14 mouse cellular contexts compared by ENCODE assay signal in genomic region chr11:119933819-119934583, GRCm38 (mm10). TPM values are rescaled to one million over a fixed set of nuclear protein-coding genes. Genes with fewer than 3 reads are reported as not detected.
DNase-seq lines count a peak whose midpoint lies in the region; ATAC-seq and TF ChIP-seq lines count a peak whose summit lies in the region.
"Had no signal": no experiment of that assay in that cellular context is flagged by ENCODE, and none has a peak within 500 bp of the region (broad histone marks: within the 10 kb centered on the region; RNA-seq: fewer than 3 reads in every experiment).

No protein-coding gene starts in this region.

- TF ChIP-seq POLR2A in small intestine, adult 2 months (IDR thresholded peaks at IDR 0.05; ENCODE audit: low read depth, low read length): no peak

- H3K79me3 ChIP-seq in C2C12 (ENCODE audit: low read depth): no peaks in the 10 kb centered on the region

- H3K36me3 ChIP-seq in heart, embryonic 15.5 days: no peaks in the 10 kb centered on the region
- peaks cover 5% of the 10 kb centered on the region for H3K36me3 ChIP-seq in C2C12 (ENCODE audit: control insufficient read depth, insufficient read depth)
- H3K36me3 ChIP-seq in small intestine, adult 2 months (ENCODE audit: control insufficient read depth, insufficient read depth, low read length): no peaks in the 10 kb centered on the region
- H3K36me3 ChIP-seq: heart, embryonic 13.5 days; intestine, embryonic 15.5 days; liver, embryonic 15.5 days had no signal

- no peak for DNase-seq in heart, adult 9 months (ENCODE audit: low spot score in 2 of 2)
- no peak for DNase-seq in cerebellum, postnatal 36 days
- no peak for DNase-seq in urinary bladder, adult 2 months (ENCODE audit: low spot score)
- DNase-seq in heart, adult 18-20 months: no peak
- DNase-seq: cerebellum, adult 8-10 months; kidney, postnatal 36 days; right cerebral cortex, adult 18-20 months had no signal

- no peak overlapping the region for H3K9ac ChIP-seq in heart, embryonic 15.5 days
- H3K9ac ChIP-seq: heart, embryonic 13.5 days; intestine, embryonic 15.5 days; liver, embryonic 15.5 days had no signal

- TF ChIP-seq CTCF in C2C12 (IDR thresholded peaks at IDR 0.05; ENCODE audit: control insufficient read depth, insufficient read depth, insufficient read length): no peak
- no peak for TF ChIP-seq CTCF in small intestine, adult 2 months (IDR thresholded peaks at IDR 0.05; ENCODE audit: extremely low read depth, insufficient read length, insufficient replicate concordance, low read depth, low read length)

- peaks cover 4% of the 10 kb centered on the region; the same call in 1 of the 2 replicates for H3K27me3 ChIP-seq in heart, embryonic 15.5 days
- no peaks in the 10 kb centered on the region for H3K27me3 ChIP-seq in C2C12 (ENCODE audit: control insufficient read depth, insufficient read depth, insufficient read length)
- H3K27me3 ChIP-seq in small intestine, adult 2 months (ENCODE audit: control insufficient read depth, insufficient read depth, low read length): no peaks in the 10 kb centered on the region
- H3K27me3 ChIP-seq: intestine, embryonic 15.5 days had no signal

- H3ac ChIP-seq in C2C12 (ENCODE audit: control insufficient read depth, insufficient read length, low read depth): no peak overlapping the region

- H3K4me3 ChIP-seq in heart, embryonic 15.5 days: no peak overlapping the region
- H3K4me3 ChIP-seq in C2C12 (ENCODE audit: insufficient read depth, poor library complexity, severe bottlenecking): no peak overlapping the region
- no peak overlapping the region for H3K4me3 ChIP-seq in small intestine, adult 2 months (ENCODE audit: low read depth, low read length)
- H3K4me3 ChIP-seq: heart, embryonic 13.5 days; intestine, embryonic 15.5 days; liver, embryonic 15.5 days had no signal

- WGBS in heart, embryonic 15.5 days: 74% methylated on average over 8 of the region's 8 CpGs
- WGBS in small intestine, adult 2 months: 79% methylated on average over 8 of the region's 8 CpGs

- ATAC-seq in heart, embryonic 15.5 days (replicated peaks; ENCODE audit: insufficient number of reproducible peaks, insufficient read depth, low FRiP score, low read depth): peak; percentile 17
- ATAC-seq in hematopoietic stem cell, adult 5-6 weeks (replicated peaks in 1 of 2; ENCODE audit: insufficient read depth in 1 of 2, low FRiP score in 2 of 2, low TSS enrichment in 1 of 2, low read depth in 1 of 2, poor library complexity in 2 of 2, severe bottlenecking in 2 of 2): peak; percentile 12 to 35; a peak in 2 of 4 replicates
- ATAC-seq: intestine, embryonic 15.5 days had no signal

- peaks cover 8% of the 10 kb centered on the region for H3K79me2 ChIP-seq in C2C12 (ENCODE audit: control insufficient read depth, insufficient read depth)

- no peak overlapping the region for H3K27ac ChIP-seq in heart, embryonic 15.5 days
- H3K27ac ChIP-seq in small intestine, adult 2 months (ENCODE audit: insufficient read depth, low read depth, low read length): peak overlapping the region; percentile 35
- H3K27ac ChIP-seq: heart, embryonic 13.5 days; intestine, embryonic 15.5 days; liver, embryonic 15.5 days had no signal

- H3K4me1 ChIP-seq in heart, embryonic 15.5 days (replicated peaks): peaks cover 27% of the 10 kb centered on the region
- peaks cover 18% of the 10 kb centered on the region for H3K4me1 ChIP-seq in small intestine, adult 2 months (ENCODE audit: control insufficient read depth, insufficient read depth, insufficient read length, low read length)

- H3K9me3 ChIP-seq in heart, embryonic 15.5 days (replicated peaks): 0 out of 2 replicates have a peak, but pooled peaks cover 3% of the 10 kb centered on the region
- H3K9me3 ChIP-seq: intestine, embryonic 15.5 days; liver, embryonic 15.5 days had no signal

- no peak overlapping the region for H3K4me2 ChIP-seq in heart, embryonic 15.5 days
- H3K4me2 ChIP-seq: heart, embryonic 13.5 days; intestine, embryonic 15.5 days; liver, embryonic 15.5 days had no signal

TF ChIP-seq in C2C12, 6 proteins besides CTCF, POLR2A, EP300 and RAD21:
- TF ChIP-seq MAX (IDR thresholded peaks at IDR 0.05) (no peak), MYOG (IDR thresholded peaks at IDR 0.05; ENCODE audit: control insufficient read depth, extremely low read depth, insufficient read length) (no peak), MYOD1 (IDR thresholded peaks at IDR 0.05; ENCODE audit: control insufficient read depth, insufficient read length, low read depth) (peak; percentile 31), USF1 (IDR thresholded peaks at IDR 0.05; ENCODE audit: low read depth) (no peak), CEBPB (IDR thresholded peaks at IDR 0.05; ENCODE audit: low read depth) (no peak)

RNA-seq across cellular contexts. Expression of gene Baiap2, which starts 8.6 kb away (rescaled TPM):
- 11.0 and 16.3 TPM in 2 replicates for polyA plus RNA-seq in heart, embryonic 15.5 days (2015; fragmentation: Nextera tagmentation; extraction: Ambion mirVana)
- 41.5 TPM for polyA plus RNA-seq in C2C12 (2012; fragmentation: generic; extraction: Trizol)
- 10.6 and 19.9 TPM in 2 replicates for total RNA-seq in hematopoietic stem cell, adult 5-6 weeks (2017)
- 10.7 and 12.7 TPM in 2 replicates for polyA plus RNA-seq in small intestine, adult 2 months (2012; rRNA removed)
- polyA plus RNA-seq in urinary bladder, adult 2 months (2012; rRNA removed): 35.1 and 39.0 TPM in 2 replicates
- total RNA-seq in heart, adult 18-20 months (2021): 10 to 100 TPM in 1 of 2 experiments, 1 to 10 TPM in 1; 6.5 to 10.7 TPM

RNA-seq across cellular contexts. Expression of gene Chmp6, which starts 20.8 kb away (rescaled TPM):
- polyA plus RNA-seq in heart, embryonic 15.5 days (2015; fragmentation: Nextera tagmentation; extraction: Ambion mirVana): 57.3 and 69.5 TPM in 2 replicates
- polyA plus RNA-seq in C2C12 (2012; fragmentation: generic; extraction: Trizol): 64.9 TPM
- total RNA-seq in hematopoietic stem cell, adult 5-6 weeks (2017): 47.7 and 67.0 TPM in 2 replicates
- polyA plus RNA-seq in small intestine, adult 2 months (2012; rRNA removed): 69.0 and 137 TPM in 2 replicates
- polyA plus RNA-seq in urinary bladder, adult 2 months (2012; rRNA removed): 35.3 and 38.0 TPM in 2 replicates
- 10 to 100 TPM; 27.8 to 30.2 TPM for total RNA-seq in heart, adult 18-20 months (2021)
